Mouse (Mus musculus) liver, embryonic 16.5 days (tissue): ENCODE data around the gene Nlrx1. TPM values are rescaled to one million over a fixed set of nuclear protein-coding genes. Genes with fewer than 3 reads are reported as not detected.

ENCODE experiments used
- ATAC-seq: fragments of 200-750 bp; cut with Nextera tagmentation; 2 replicates; pipeline ENCODE4 v1.8.0; 2017; ENCODE audit warnings: low read depth, mild to moderate bottlenecking, moderate number of reproducible peaks, moderate library complexity
- H3K27ac ChIP-seq: fragments of 300-500 bp; sonication (generic); 2 replicates; pipeline ENCODE4 v1.5.1; 2014; ENCODE audit warnings: mild to moderate bottlenecking, low read length
- H3K27me3 ChIP-seq: fragments of 300-500 bp; sonication (generic); 2 replicates; pipeline ENCODE4 v1.6.1; 2014; ENCODE audit warnings: low read depth, low read length, mixed read lengths; ENCODE audit not compliant: control insufficient read depth, insufficient read depth
- H3K36me3 ChIP-seq: fragments of 300-500 bp; sonication (generic); 2 replicates; pipeline ENCODE4 v1.6.1; 2014; ENCODE audit warnings: mild to moderate bottlenecking; ENCODE audit not compliant: control insufficient read depth, insufficient read depth
- H3K4me1 ChIP-seq: fragments of 300-500 bp; sonication (generic); 2 replicates; pipeline ENCODE4 v1.6.1; 2014; ENCODE audit warnings: low read depth, low read length, mixed read lengths; ENCODE audit not compliant: control insufficient read depth
- H3K4me2 ChIP-seq: fragments of 300-500 bp; sonication (generic); 2 replicates; pipeline ENCODE4 v1.6.1; 2014; ENCODE audit warnings: low read depth, low read length, mixed read lengths
- H3K4me3 ChIP-seq: fragments of 300-500 bp; sonication (generic); 2 replicates; pipeline ENCODE4 v1.5.1; 2014; ENCODE audit warnings: low read depth, mild to moderate bottlenecking, low read length
- H3K9ac ChIP-seq: fragments of 300-500 bp; sonication (generic); 2 replicates; pipeline ENCODE4 v1.6.1; 2014; ENCODE audit warnings: low read depth, low read length
- H3K9me3 ChIP-seq: fragments of 300-500 bp; sonication (generic); replicated peaks from 2 replicates; pipeline ENCODE4 v1.6.1; 2016; ENCODE audit warnings: low read length; ENCODE audit not compliant: control insufficient read depth
- WGBS: fragments of 180-500 bp; shearing (Covaris S2); extraction: QIAGEN DNeasy Blood & Tissue Kit; methylation state at CpG from one replicate; pipeline ENCODE4 v1.1.7; 2014; ENCODE audit not compliant: insufficient replicate concordance; 5-methylcytosine and 5-hydroxymethylcytosine counted together
- polyA plus RNA-seq: library from polyadenylated mRNA; unstranded; fragments of >200 nt; fragmentation: Nextera tagmentation; extraction: Ambion mirVana; gene quantifications from 2 replicates; pipeline ENCODE4 v1.2.1, GENCODE M21; 2015

Gene Nlrx1
- polyA plus RNA-seq, 1 experiment from 2014 or later: 5.0 TPM

- H3K36me3 ChIP-seq: no peaks in the 10 kb centered on the region
- peaks cover 26% of the 10 kb centered on the region for H3K4me1 ChIP-seq
- peak within 1 kb of the TSS; percentile 98 for H3K4me3 ChIP-seq
- no peaks in the 10 kb centered on the region for H3K27me3 ChIP-seq
- H3K9me3 ChIP-seq: no peaks in the 10 kb centered on the region
- H3K27ac ChIP-seq: peak within 1 kb of the TSS; percentile 91
- WGBS: under 1% methylated on average over 73 of the region's 76 CpGs
- H3K4me2 ChIP-seq: peak within 1 kb of the TSS; percentile 96
- ATAC-seq: peak; percentile 92
- H3K9ac ChIP-seq: peak within 1 kb of the TSS; percentile 95
Observed at GRCm38 (mm10) chr9:44233802-44234478, 34.5 kb downstream of the Nlrx1 start, which contains the start of gene Cbl. Gene Cbl, minus strand, starts transcription at chr9:44234049.

- Histone ChIP-seq H3K4me3 (peak overlapping the region; percentile 98), H3K9ac (peak overlapping the region; percentile 95), H3K27me3 (no peaks in the 10 kb centered on the region), H3K36me3 (no peaks in the 10 kb centered on the region), H3K9me3 (no peaks in the 10 kb centered on the region), H3K27ac (peak overlapping the region; percentile 91), H3K4me2 (peak overlapping the region; percentile 96), H3K4me1 (peaks cover 26% of the 10 kb centered on the region)
- peak; percentile 39 for ATAC-seq
- WGBS: under 1% methylated on average over 40 of the region's 40 CpGs
Observed at GRCm38 (mm10) chr9:44233021-44233801, 35.2 kb downstream of the Nlrx1 start.

- Histone ChIP-seq H3K9me3 (no peaks in the 10 kb centered on the region), H3K4me2 (peak overlapping the region; percentile 96), H3K27me3 (no peaks in the 10 kb centered on the region), H3K4me3 (no peak overlapping the region), H3K4me1 (peaks cover 29% of the 10 kb centered on the region), H3K9ac (no peak overlapping the region; the same call in 1 of the 2 replicates), H3K27ac (0 out of 2 replicates have a peak overlapping the region, but pooled peaks have one; percentile 21), H3K36me3 (no peaks in the 10 kb centered on the region)
- no peak for ATAC-seq
Observed at GRCm38 (mm10) chr9:44231609-44232008, 36.8 kb downstream of the Nlrx1 start.

- H3K4me2 ChIP-seq: no peak overlapping the region
- ATAC-seq: no peak
- no peaks in the 10 kb centered on the region for H3K27me3 ChIP-seq
- WGBS: 50% methylated on average over 6 of the region's 6 CpGs
- no peak overlapping the region for H3K4me3 ChIP-seq
- no peaks in the 10 kb centered on the region for H3K36me3 ChIP-seq
- H3K9ac ChIP-seq: no peak overlapping the region
- H3K4me1 ChIP-seq: peaks cover 3% of the 10 kb centered on the region; the same call in 1 of the 2 replicates
- no peaks in the 10 kb centered on the region for H3K9me3 ChIP-seq
- no peak overlapping the region for H3K27ac ChIP-seq
Observed at GRCm38 (mm10) chr9:44225993-44226392, 42.4 kb downstream of the Nlrx1 start.

DNA sequence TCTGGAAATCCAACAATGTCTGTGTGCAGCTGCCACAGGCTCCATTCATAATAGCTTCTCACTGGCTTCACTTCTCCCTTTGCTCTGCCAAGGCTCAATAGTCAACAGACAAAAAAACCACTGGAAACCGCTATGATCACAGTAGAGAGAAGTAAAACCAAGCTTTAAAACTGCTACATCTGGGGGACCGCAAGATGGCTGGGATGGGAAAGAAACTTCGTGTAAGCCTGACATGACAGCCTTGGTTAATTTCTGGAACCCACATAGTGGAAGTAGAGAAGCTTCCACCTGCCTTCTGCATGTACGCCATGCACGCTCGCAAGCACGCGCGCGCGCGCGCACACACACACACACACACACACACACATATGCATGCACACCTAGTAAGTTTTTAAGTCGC, 54.9 kb downstream of the Nlrx1 start:
- H3K4me3 ChIP-seq: no peak overlapping the region
- H3K9me3 ChIP-seq: no peaks in the 10 kb centered on the region; the same call in 1 of the 2 replicates
- no peak overlapping the region for H3K9ac ChIP-seq
- no peak for ATAC-seq
- 84% methylated on average over 14 of the region's 14 CpGs for WGBS
- H3K27ac ChIP-seq: no peak overlapping the region
- no peaks in the 10 kb centered on the region for H3K4me1 ChIP-seq
- H3K36me3 ChIP-seq: peaks cover 2% of the 10 kb centered on the region; the same call in 1 of the 2 replicates
- no peaks in the 10 kb centered on the region for H3K27me3 ChIP-seq
- H3K4me2 ChIP-seq: no peak overlapping the region

DNA sequence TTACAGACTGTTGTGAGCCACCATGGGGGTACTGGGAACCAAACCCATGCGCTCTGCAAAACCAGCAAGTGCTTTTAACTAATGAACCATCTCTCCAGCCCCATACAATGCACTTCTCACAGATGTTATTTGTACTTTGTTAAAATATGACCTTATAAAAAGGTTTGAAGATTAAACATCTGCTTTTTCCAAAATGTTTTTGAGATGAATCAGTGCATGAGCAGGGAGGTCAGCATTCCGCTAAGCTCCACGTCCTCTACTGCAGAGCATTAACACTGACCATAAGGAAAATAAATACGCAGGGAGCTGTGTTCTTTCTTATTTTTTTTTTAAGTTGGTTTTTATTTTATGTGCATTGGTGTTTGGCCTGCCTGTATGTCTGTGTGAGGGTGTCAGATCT, 56.0 kb downstream of the Nlrx1 start:
- H3K9ac ChIP-seq: no peak overlapping the region
- no peaks in the 10 kb centered on the region for H3K4me1 ChIP-seq
- no peak overlapping the region for H3K4me3 ChIP-seq
- WGBS: 91% methylated on average over 4 of the region's 4 CpGs
- no peaks in the 10 kb centered on the region for H3K27me3 ChIP-seq
- H3K36me3 ChIP-seq: peaks cover 2% of the 10 kb centered on the region; the same call in 1 of the 2 replicates
- H3K4me2 ChIP-seq: no peak overlapping the region
- H3K9me3 ChIP-seq: no peaks in the 10 kb centered on the region; the same call in 1 of the 2 replicates
- no peak overlapping the region for H3K27ac ChIP-seq
- ATAC-seq: no peak

DNA sequence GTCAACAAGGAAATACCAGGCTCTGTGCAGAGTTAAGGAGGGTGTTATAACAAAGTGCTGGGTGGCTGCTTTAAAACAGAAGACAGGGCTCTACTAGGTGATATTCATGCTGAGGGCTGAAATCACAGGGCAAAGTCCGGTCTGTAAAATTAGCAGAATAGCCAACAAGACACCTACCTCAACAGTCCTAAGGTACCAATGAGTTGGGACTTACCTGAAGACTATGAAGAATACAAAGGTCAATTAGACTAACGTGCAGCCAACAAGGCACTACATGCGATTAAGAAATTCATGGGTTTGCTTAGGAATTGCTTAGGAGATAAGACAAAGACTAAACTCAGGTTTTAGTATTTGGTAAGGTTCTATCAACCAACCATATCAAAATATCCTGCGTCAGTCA, 59.0 kb downstream of the Nlrx1 start:
- WGBS: 85% methylated on average over 4 of the region's 4 CpGs
- no peak overlapping the region for H3K27ac ChIP-seq
- no peak overlapping the region for H3K4me2 ChIP-seq
- H3K9me3 ChIP-seq: no peaks in the 10 kb centered on the region; the same call in 1 of the 2 replicates
- H3K9ac ChIP-seq: no peak overlapping the region
- no peaks in the 10 kb centered on the region for H3K4me1 ChIP-seq
- H3K4me3 ChIP-seq: no peak overlapping the region
- H3K36me3 ChIP-seq: peaks cover 2% of the 10 kb centered on the region; the same call in 1 of the 2 replicates
- no peak for ATAC-seq
- H3K27me3 ChIP-seq: no peaks in the 10 kb centered on the region

GRCm38 (mm10) chr9:44207840-44208239, 60.6 kb downstream of the Nlrx1 start:
- Histone ChIP-seq H3K4me2 (no peak overlapping the region), H3K36me3 (peaks cover 2% of the 10 kb centered on the region; the same call in 1 of the 2 replicates), H3K4me1 (no peaks in the 10 kb centered on the region), H3K27ac (no peak overlapping the region), H3K9ac (no peak overlapping the region), H3K9me3 (no peaks in the 10 kb centered on the region; the same call in 1 of the 2 replicates), H3K4me3 (no peak overlapping the region), H3K27me3 (no peaks in the 10 kb centered on the region)
- WGBS: 81% methylated on average over 2 of the region's 2 CpGs
- no peak for ATAC-seq
